Mouse (Mus musculus) hindbrain, embryonic 11.5 days (tissue): Measurements from ENCODE around the gene Dhx32. TPM values are rescaled to one million over a fixed set of nuclear protein-coding genes. Genes with fewer than 3 reads are reported as not detected.

Source experiments
- ATAC-seq: fragments of 200-750 bp; cut with Nextera tagmentation; 2 replicates; pipeline ENCODE4 v1.8.0; 2017; ENCODE audit warnings: mild to moderate bottlenecking, moderate TSS enrichment, moderate library complexity; ENCODE audit not compliant: low FRiP score
- DNase-seq: peaks from one replicate; pipeline ENCODE4 v3.0.0-alpha.2; 2015; ENCODE audit warnings: low spot score
- H3K27ac ChIP-seq: fragments of 300-500 bp; sonication (generic); 2 replicates; pipeline ENCODE4 v1.5.1; 2014; ENCODE audit warnings: mild to moderate bottlenecking, low read depth, low read length
- H3K27me3 ChIP-seq: fragments of 300-500 bp; sonication (generic); 2 replicates; pipeline ENCODE4 v1.6.1; 2014; ENCODE audit warnings: mild to moderate bottlenecking, low read length, moderate library complexity, mixed read lengths; ENCODE audit not compliant: control insufficient read depth, insufficient read depth
- H3K36me3 ChIP-seq: fragments of 300-500 bp; sonication (generic); 2 replicates; pipeline ENCODE4 v1.6.1; 2014; ENCODE audit warnings: mild to moderate bottlenecking, low read length, moderate library complexity, mixed read lengths; ENCODE audit not compliant: control insufficient read depth, insufficient read depth
- H3K4me1 ChIP-seq: fragments of 300-500 bp; sonication (generic); replicated peaks from 2 replicates; pipeline ENCODE4 v1.6.1; 2014; ENCODE audit warnings: low read length, mixed read lengths; ENCODE audit not compliant: control insufficient read depth, insufficient read depth
- H3K4me2 ChIP-seq: fragments of 300-500 bp; sonication (generic); replicated peaks from 2 replicates; pipeline ENCODE4 v1.6.1; 2014; ENCODE audit warnings: mild to moderate bottlenecking, low read depth, low read length
- H3K4me3 ChIP-seq: fragments of 300-500 bp; sonication (generic); 2 replicates; pipeline ENCODE4 v1.5.1; 2014; ENCODE audit warnings: low read depth, low read length
- H3K9ac ChIP-seq: fragments of 300-500 bp; sonication (generic); 2 replicates; pipeline ENCODE4 v1.6.1; 2014; ENCODE audit warnings: low read depth, low read length
- H3K9me3 ChIP-seq: fragments of 300-500 bp; sonication (generic); 2 replicates; pipeline ENCODE4 v1.6.1; 2016; ENCODE audit warnings: low read length; ENCODE audit not compliant: control insufficient read depth
- WGBS: fragments of 180-500 bp; shearing (Covaris S2); extraction: QIAGEN DNeasy Blood & Tissue Kit; methylation state at CpG from one replicate; pipeline ENCODE4 v1.1.7; 2014; 5-methylcytosine and 5-hydroxymethylcytosine counted together
- polyA plus RNA-seq: library from polyadenylated mRNA; unstranded; fragments of >200 nt; fragmentation: Nextera tagmentation; extraction: Ambion mirVana; gene quantifications from 2 replicates; pipeline ENCODE4 v1.2.1, GENCODE M21; 2014

Gene Dhx32
- polyA plus RNA-seq, 1 experiment from 2014 or later = 43.7 TPM

GRCm38 (mm10) chr7:133676002-133676401 is 106.5 kb downstream of the Dhx32 start:
- Histone ChIP-seq H3K4me2 (no peak overlapping the region), H3K4me3 (no peak overlapping the region), H3K36me3 (peaks cover 3% of the 10 kb centered on the region; the same call in 1 of the 2 replicates), H3K27me3 (no peaks in the 10 kb centered on the region), H3K4me1 (no peaks in the 10 kb centered on the region), H3K9me3 (no peaks in the 10 kb centered on the region), H3K27ac (no peak overlapping the region), H3K9ac (no peak overlapping the region)
- ATAC-seq = no peak
- peak; percentile 43 for DNase-seq
- WGBS = 69% methylated on average over 9 of the region's 9 CpGs

Other genes starting within 250 kb of the Dhx32 start
- not detected in 2 replicates for gene Tex36, start 180.6 kb downstream of the Dhx32 start, polyA plus RNA-seq
- gene Edrf1, start 145.2 kb downstream of the Dhx32 start, polyA plus RNA-seq = 29.0 and 34.0 TPM in 2 replicates
- not detected in 2 replicates for gene Mmp21, start 102.7 kb downstream of the Dhx32 start, polyA plus RNA-seq
- gene Bccip, start 73.4 kb downstream of the Dhx32 start, polyA plus RNA-seq = 160 TPM in 2 replicates
- 39.5 and 42.8 TPM in 2 replicates for gene Uros, start 72.7 kb downstream of the Dhx32 start, polyA plus RNA-seq
- gene Fank1, start 5.9 kb downstream of the Dhx32 start, polyA plus RNA-seq = 2.2 and 2.9 TPM in 2 replicates